ENCODE assay signal across 29 mouse cellular contexts in the genomic region with DNA sequence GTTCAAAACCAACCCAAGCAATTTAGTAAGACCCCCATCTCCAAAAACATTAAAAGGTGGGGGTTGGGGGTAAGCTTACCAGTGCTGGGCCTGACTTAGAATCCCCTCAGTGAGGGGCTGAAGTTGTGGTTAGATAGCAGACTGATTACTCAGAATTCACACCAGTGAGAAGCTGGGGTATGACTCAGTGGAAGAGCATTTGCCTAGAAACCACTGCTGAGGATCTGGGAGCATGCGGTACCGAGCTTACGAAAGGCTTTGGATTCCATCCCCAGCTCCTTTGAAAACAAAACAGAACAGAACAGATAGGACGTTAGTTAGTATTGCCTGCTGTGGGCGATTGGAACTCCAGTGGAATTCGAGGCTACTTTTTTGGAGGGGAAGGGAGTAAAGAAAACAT. TPM values are rescaled to one million over a fixed set of nuclear protein-coding genes. Genes with fewer than 3 reads are reported as not detected.
DNase-seq lines count a peak whose midpoint lies in the region; ATAC-seq and TF ChIP-seq lines count a peak whose summit lies in the region.
"Had no signal": no experiment of that assay in that cellular context is flagged by ENCODE, and none has a peak within 500 bp of the region (broad histone marks: within the 10 kb centered on the region; RNA-seq: fewer than 3 reads in every experiment).

No protein-coding gene starts in this region.

- peaks cover 23% of the 10 kb centered on the region for H3K4me1 ChIP-seq in embryonic facial prominence, embryonic 15.5 days
- peaks cover 23% of the 10 kb centered on the region for H3K4me1 ChIP-seq in embryonic facial prominence, embryonic 10.5 days
- H3K4me1 ChIP-seq in kidney, embryonic 14.5 days (ENCODE audit: control insufficient read depth, insufficient read depth, low read length), result peaks cover 6% of the 10 kb centered on the region

- H3K4me3 ChIP-seq in embryonic facial prominence, embryonic 15.5 days (replicated peaks), result no peak overlapping the region
- H3K4me3 ChIP-seq in embryonic facial prominence, embryonic 10.5 days, result no peak overlapping the region
- no peak overlapping the region for H3K4me3 ChIP-seq in left cerebral cortex, adult 2 months
- no peak overlapping the region for H3K4me3 ChIP-seq in kidney, embryonic 14.5 days (ENCODE audit: low read length)
- H3K4me3 ChIP-seq: embryonic facial prominence, embryonic 13.5 days; lung, embryonic 15.5 days had no signal

- intact Hi-C loops in left cerebral cortex, adult 2 months (cut with DNase I), result no loop called here

- no peaks in the 10 kb centered on the region for H3K9me3 ChIP-seq in embryonic facial prominence, embryonic 15.5 days (replicated peaks)
- no peaks in the 10 kb centered on the region for H3K9me3 ChIP-seq in embryonic facial prominence, embryonic 10.5 days
- no peaks in the 10 kb centered on the region for H3K9me3 ChIP-seq in kidney, embryonic 14.5 days (ENCODE audit: control insufficient read depth, low read length)
- H3K9me3 ChIP-seq: embryonic facial prominence, embryonic 13.5 days; forebrain, embryonic 10.5 days; lung, embryonic 15.5 days; midbrain, embryonic 10.5 days had no signal

- DNase-seq in embryonic facial prominence, embryonic 10.5 days (ENCODE audit: low spot score), result no peak
- no peak for DNase-seq in left cerebral cortex, adult 2 months (ENCODE audit: extremely low spot score in 1 of 2, low spot score in 2 of 2)
- no peak for DNase-seq in left cerebral cortex, adult 8-10 months (ENCODE audit: low spot score in 2 of 2)
- peak; percentile 82 for DNase-seq in brain, adult 2 months (ENCODE audit: low read depth, low spot score)
- DNase-seq in gastrocnemius, postnatal 25 days, result no peak
- DNase-seq: B cell, adult 2 months; cerebellum, adult 9-10 months; gastrocnemius, postnatal 14 days; kidney, adult 9 months; kidney, postnatal 36 days; right cerebral cortex, postnatal 4 days; thymus, postnatal 14 days had no signal

- H3K27me3 ChIP-seq in embryonic facial prominence, embryonic 15.5 days, result no peaks in the 10 kb centered on the region
- H3K27me3 ChIP-seq in embryonic facial prominence, embryonic 10.5 days (replicated peaks; ENCODE audit: low read depth, poor library complexity, severe bottlenecking), result peaks cover 16% of the 10 kb centered on the region; the same call in 1 of the 2 replicates
- H3K27me3 ChIP-seq in kidney, embryonic 14.5 days (ENCODE audit: control insufficient read depth, insufficient read depth, low read length), result no peaks in the 10 kb centered on the region

- H3K4me2 ChIP-seq in embryonic facial prominence, embryonic 15.5 days (replicated peaks), result no peak overlapping the region
- H3K4me2 ChIP-seq in kidney, embryonic 14.5 days (replicated peaks; ENCODE audit: low read depth, low read length), result no peak overlapping the region
- H3K4me2 ChIP-seq: lung, embryonic 15.5 days had no signal

- TF ChIP-seq CTCF in left cerebral cortex, adult 2 months (IDR thresholded peaks at IDR 0.05), result no peak

- no peak for ATAC-seq in embryonic facial prominence, embryonic 15.5 days (ENCODE audit: insufficient number of reproducible peaks, low FRiP score, low TSS enrichment, low read depth)
- no peak for ATAC-seq in kidney, embryonic 14.5 days (ENCODE audit: low FRiP score, low TSS enrichment)

- H3K9ac ChIP-seq in embryonic facial prominence, embryonic 15.5 days, result no peak overlapping the region
- no peak overlapping the region for H3K9ac ChIP-seq in kidney, embryonic 14.5 days (ENCODE audit: low read depth, low read length)
- H3K9ac ChIP-seq: embryonic facial prominence, embryonic 13.5 days; liver, embryonic 14.5 days; lung, embryonic 15.5 days had no signal

- H3K36me3 ChIP-seq in embryonic facial prominence, embryonic 15.5 days, result no peaks in the 10 kb centered on the region
- H3K36me3 ChIP-seq in embryonic facial prominence, embryonic 10.5 days (replicated peaks), result no peaks in the 10 kb centered on the region
- no peaks in the 10 kb centered on the region for H3K36me3 ChIP-seq in kidney, embryonic 14.5 days (ENCODE audit: control insufficient read depth, insufficient read depth, low read length)
- H3K36me3 ChIP-seq: embryonic facial prominence, embryonic 13.5 days; lung, embryonic 15.5 days; midbrain, embryonic 10.5 days had no signal

- 76% methylated on average over 6 of the region's 6 CpGs for WGBS in embryonic facial prominence, embryonic 15.5 days
- 88% methylated on average over 6 of the region's 6 CpGs for WGBS in embryonic facial prominence, embryonic 10.5 days
- 88% methylated on average over 6 of the region's 6 CpGs for WGBS in kidney, embryonic 14.5 days

- H3K27ac ChIP-seq in embryonic facial prominence, embryonic 15.5 days (replicated peaks), result peak overlapping the region; percentile 65; the same call in 1 of the 2 replicates
- H3K27ac ChIP-seq in embryonic facial prominence, embryonic 10.5 days (replicated peaks), result no peak overlapping the region
- H3K27ac ChIP-seq in left cerebral cortex, adult 2 months, result peak overlapping the region; percentile 44
- H3K27ac ChIP-seq in kidney, embryonic 14.5 days (ENCODE audit: low read depth, low read length), result no peak overlapping the region
- H3K27ac ChIP-seq: embryonic facial prominence, embryonic 13.5 days; forebrain, embryonic 10.5 days; liver, embryonic 14.5 days; lung, embryonic 15.5 days; macrophage; midbrain, embryonic 10.5 days had no signal

RNA-seq across cellular contexts. Expression of gene Zfp316, which starts 1.8 kb away (rescaled TPM):
- 4.4 and 5.2 TPM in 2 replicates for polyA plus RNA-seq in embryonic facial prominence, embryonic 15.5 days (2015; fragmentation: Nextera tagmentation; extraction: Ambion mirVana)
- polyA plus RNA-seq in embryonic facial prominence, embryonic 10.5 days (2016; fragmentation: Nextera tagmentation; extraction: Ambion mirVana), result 3.1 and 3.5 TPM in 2 replicates
- 10 to 100 TPM; 20.0 to 23.4 TPM for total RNA-seq in left cerebral cortex, adult 2 months (2021)
- total RNA-seq in left cerebral cortex, adult 8-10 months (2022), result 10 to 100 TPM; 24.1 to 26.8 (median 24.5) TPM
- 1 to 10 TPM; 2.9 to 3.1 TPM for total RNA-seq in gastrocnemius, postnatal 25 days (2021)
- 2.2 and 2.5 TPM in 2 replicates for polyA plus RNA-seq in kidney, embryonic 14.5 days (2014; fragmentation: Nextera tagmentation; extraction: Ambion mirVana)

RNA-seq across cellular contexts. Expression of gene Zfp853, which starts 21.8 kb away (rescaled TPM):
- polyA plus RNA-seq in embryonic facial prominence, embryonic 15.5 days (2015; fragmentation: Nextera tagmentation; extraction: Ambion mirVana), result 0.29 and 0.32 TPM in 2 replicates
- polyA plus RNA-seq in embryonic facial prominence, embryonic 10.5 days (2016; fragmentation: Nextera tagmentation; extraction: Ambion mirVana), result not detected in 2 replicates
- 1 to 10 TPM; 5.8 to 7.1 TPM for total RNA-seq in left cerebral cortex, adult 2 months (2021)
- total RNA-seq in left cerebral cortex, adult 8-10 months (2022), result 1 to 10 TPM; 4.0 to 4.7 (median 4.3) TPM
- total RNA-seq in gastrocnemius, postnatal 25 days (2021), result under 1 TPM in 1 of 2 experiments, not detected in 1; 0.28 TPM
- 0.06 and 0.08 TPM in 2 replicates for polyA plus RNA-seq in kidney, embryonic 14.5 days (2014; fragmentation: Nextera tagmentation; extraction: Ambion mirVana)
- polyA plus RNA-seq: forebrain, embryonic 10.5 days; heart, embryonic 16.5 days; hindbrain, embryonic 11.5 days; intestine, embryonic 14.5 days; lung, embryonic 15.5 days; macrophage; midbrain, embryonic 10.5 days; testis, adult 2 months had no signal

RNA-seq across cellular contexts. Expression of gene Zfp12, which starts 36.7 kb away (rescaled TPM):
- 16.9 TPM in 2 replicates for polyA plus RNA-seq in embryonic facial prominence, embryonic 15.5 days (2015; fragmentation: Nextera tagmentation; extraction: Ambion mirVana)
- 21.7 and 22.7 TPM in 2 replicates for polyA plus RNA-seq in embryonic facial prominence, embryonic 10.5 days (2016; fragmentation: Nextera tagmentation; extraction: Ambion mirVana)
- 10 to 100 TPM; 31.4 to 32.9 TPM for total RNA-seq in left cerebral cortex, adult 2 months (2021)
- 10 to 100 TPM; 26.9 to 31.8 (median 31.4) TPM for total RNA-seq in left cerebral cortex, adult 8-10 months (2022)
- total RNA-seq in gastrocnemius, postnatal 25 days (2021), result 1 to 10 TPM; 6.7 to 8.0 TPM
- polyA plus RNA-seq in kidney, embryonic 14.5 days (2014; fragmentation: Nextera tagmentation; extraction: Ambion mirVana), result 11.4 and 19.6 TPM in 2 replicates

RNA-seq across cellular contexts. Expression of gene E130309D02Rik, which starts 43.5 kb away (rescaled TPM):
- polyA plus RNA-seq in embryonic facial prominence, embryonic 15.5 days (2015; fragmentation: Nextera tagmentation; extraction: Ambion mirVana), result 33.1 and 33.7 TPM in 2 replicates
- 62.1 and 65.4 TPM in 2 replicates for polyA plus RNA-seq in embryonic facial prominence, embryonic 10.5 days (2016; fragmentation: Nextera tagmentation; extraction: Ambion mirVana)
- total RNA-seq in left cerebral cortex, adult 2 months (2021), result 10 to 100 TPM; 24.2 to 25.5 TPM
- total RNA-seq in left cerebral cortex, adult 8-10 months (2022), result 10 to 100 TPM; 21.7 to 24.7 (median 23.3) TPM
- 10 to 100 TPM in 1 of 2 experiments, 1 to 10 TPM in 1; 8.1 to 11.2 TPM for total RNA-seq in gastrocnemius, postnatal 25 days (2021)
- 34.5 and 39.9 TPM in 2 replicates for polyA plus RNA-seq in kidney, embryonic 14.5 days (2014; fragmentation: Nextera tagmentation; extraction: Ambion mirVana)

RNA-seq across cellular contexts. Expression of gene Spdye4a, which starts 45.0 kb away (rescaled TPM):
- not detected in 2 replicates for polyA plus RNA-seq in embryonic facial prominence, embryonic 15.5 days (2015; fragmentation: Nextera tagmentation; extraction: Ambion mirVana)
- polyA plus RNA-seq in embryonic facial prominence, embryonic 10.5 days (2016; fragmentation: Nextera tagmentation; extraction: Ambion mirVana), result not detected in 2 replicates
- not detected for total RNA-seq in left cerebral cortex, adult 2 months (2021)
- total RNA-seq in left cerebral cortex, adult 8-10 months (2022), result not detected
- total RNA-seq in gastrocnemius, postnatal 25 days (2021), result not detected
- not detected in 2 replicates for polyA plus RNA-seq in kidney, embryonic 14.5 days (2014; fragmentation: Nextera tagmentation; extraction: Ambion mirVana)
- total RNA-seq: gastrocnemius, postnatal 14 days; layer of hippocampus, postnatal 10 days; left cerebral cortex, postnatal 25 days; midbrain, postnatal 0 days had no signal
- polyA plus RNA-seq: embryonic facial prominence, embryonic 13.5 days; forebrain, embryonic 10.5 days; frontal cortex, adult 2 months; heart, embryonic 16.5 days; hindbrain, embryonic 11.5 days; intestine, embryonic 14.5 days; limb, embryonic 14.5 days; liver, embryonic 14.5 days; lung, embryonic 15.5 days; macrophage; midbrain, embryonic 10.5 days had no signal

Comparison
In these comparisons a context has a peak if more than half of its experiments do, and no peak if none do; other contexts are left out.
1. H3K27ac ChIP-seq: peak in embryonic facial prominence, embryonic 15.5 days (single experiment) and left cerebral cortex, adult 2 months (single experiment); none in embryonic facial prominence, embryonic 10.5 days (single experiment) and kidney, embryonic 14.5 days (single experiment).
2. RNA of gene Zfp316, which starts 1.8 kb away (total RNA-seq): 24.1 to 26.8 TPM in left cerebral cortex, adult 8-10 months and 20.0 to 23.4 TPM in left cerebral cortex, adult 2 months; 2.9 to 3.1 TPM in gastrocnemius, postnatal 25 days; every median in the first group is over 4 times any median in the second.